Mouse (Mus musculus): ENCODE data around the gene Gm20388. TPM values are rescaled to one million over a fixed set of nuclear protein-coding genes. Genes with fewer than 3 reads are reported as not detected.

Gene Gm20388
- polyA plus RNA-seq, 1 experiment from 2014 or later: 3.6 TPM

- peaks cover 3% of the 10 kb centered on the region for H3K9me3 ChIP-seq
- no peaks in the 10 kb centered on the region for H3K36me3 ChIP-seq (replicated peaks)
- WGBS: 1% methylated on average over 44 of the region's 44 CpGs
- DNase-seq (ENCODE audit: low spot score): peak; percentile 46
- H3K27ac ChIP-seq (replicated peaks): peak overlapping the region; percentile 67; the same call in 1 of the 2 replicates
- H3K27me3 ChIP-seq (replicated peaks; ENCODE audit: low read depth, poor library complexity, severe bottlenecking): peaks cover 82% of the 10 kb centered on the region
- peak overlapping the region; percentile 74 for H3K4me3 ChIP-seq
- H3K4me1 ChIP-seq: peaks cover 39% of the 10 kb centered on the region
Observed at GRCm38 (mm10) chr8:120633665-120634271, 723.1 kb downstream of the Gm20388 start.

- peak; percentile 63 for DNase-seq (ENCODE audit: low spot score)
- peak overlapping the region; percentile 67; the same call in 1 of the 2 replicates for H3K27ac ChIP-seq (replicated peaks)
- under 1% methylated on average over 41 of the region's 42 CpGs for WGBS
Observed at GRCm38 (mm10) chr8:120634329-120634839, 723.7 kb downstream of the Gm20388 start.

GRCm38 (mm10) chr8:120641245-120641644 lies 730.6 kb downstream of the Gm20388 start:
- Histone ChIP-seq H3K4me3 (no peak overlapping the region), H3K36me3 (replicated peaks) (no peaks in the 10 kb centered on the region), H3K4me1 (peaks cover 7% of the 10 kb centered on the region), H3K9me3 (no peaks in the 10 kb centered on the region; the same call in 1 of the 2 replicates), H3K27me3 (replicated peaks; ENCODE audit: low read depth, poor library complexity, severe bottlenecking) (peaks cover 8% of the 10 kb centered on the region; the same call in 1 of the 2 replicates), H3K27ac (replicated peaks) (no peak overlapping the region)
- no peak for DNase-seq (ENCODE audit: low spot score)
- WGBS: 38% methylated on average over 8 of the region's 8 CpGs

More at GRCm38 (mm10) chr8:120634329-120634839, 723.7 kb downstream of the Gm20388 start:
- peak overlapping the region; percentile 74 for H3K4me3 ChIP-seq
- peaks cover 77% of the 10 kb centered on the region for H3K27me3 ChIP-seq (replicated peaks; ENCODE audit: low read depth, poor library complexity, severe bottlenecking)
- H3K36me3 ChIP-seq (replicated peaks): no peaks in the 10 kb centered on the region
- peaks cover 37% of the 10 kb centered on the region for H3K4me1 ChIP-seq
- peaks cover 3% of the 10 kb centered on the region for H3K9me3 ChIP-seq

GRCm38 (mm10) chr8:120642031-120642662 lies 731.5 kb downstream of the Gm20388 start:
- Histone ChIP-seq H3K27me3 (replicated peaks; ENCODE audit: low read depth, poor library complexity, severe bottlenecking) (no peaks in the 10 kb centered on the region; the same call in 1 of the 2 replicates), H3K9me3 (no peaks in the 10 kb centered on the region; the same call in 1 of the 2 replicates), H3K4me3 (no peak overlapping the region), H3K36me3 (replicated peaks) (no peaks in the 10 kb centered on the region), H3K27ac (replicated peaks) (no peak overlapping the region), H3K4me1 (peaks cover 7% of the 10 kb centered on the region)
- DNase-seq (ENCODE audit: low spot score): no peak
- WGBS: 80% methylated on average over 10 of the region's 10 CpGs

GRCm38 (mm10) chr8:120644663-120645062 lies 734.0 kb downstream of the Gm20388 start:
- WGBS: 89% methylated on average over 7 of the region's 7 CpGs
- no peak overlapping the region for H3K4me3 ChIP-seq
- DNase-seq (ENCODE audit: low spot score): no peak
- H3K4me1 ChIP-seq: peaks cover 19% of the 10 kb centered on the region
- H3K36me3 ChIP-seq (replicated peaks): no peaks in the 10 kb centered on the region; the same call in 1 of the 2 replicates
- H3K27ac ChIP-seq (replicated peaks): no peak overlapping the region
- no peaks in the 10 kb centered on the region; the same call in 1 of the 2 replicates for H3K27me3 ChIP-seq (replicated peaks; ENCODE audit: low read depth, poor library complexity, severe bottlenecking)
- H3K9me3 ChIP-seq: no peaks in the 10 kb centered on the region

GRCm38 (mm10) chr8:120647532-120647931 lies 736.9 kb downstream of the Gm20388 start, which contains the start of gene 1190005I06Rik:
TSS of gene 1190005I06Rik (minus strand) at chr8:120647632.
- no peak for DNase-seq (ENCODE audit: low spot score)
- WGBS: 38% methylated on average over 7 of the region's 7 CpGs
- Histone ChIP-seq H3K27ac (replicated peaks) (no peak within 1 kb of the TSS), H3K4me3 (no peak within 1 kb of the TSS), H3K9me3 (no peaks in the 10 kb centered on the region), H3K4me1 (peaks cover 12% of the 10 kb centered on the region), H3K27me3 (replicated peaks; ENCODE audit: low read depth, poor library complexity, severe bottlenecking) (no peaks in the 10 kb centered on the region), H3K36me3 (replicated peaks) (peaks cover 20% of the 10 kb centered on the region)

- WGBS: 90% methylated on average over 7 of the region's 7 CpGs
- DNase-seq (ENCODE audit: low spot score): no peak
- no peaks in the 10 kb centered on the region for H3K4me1 ChIP-seq
- H3K4me3 ChIP-seq: no peak overlapping the region
- H3K27me3 ChIP-seq (replicated peaks; ENCODE audit: low read depth, poor library complexity, severe bottlenecking): no peaks in the 10 kb centered on the region
- H3K9me3 ChIP-seq: no peaks in the 10 kb centered on the region
- no peak overlapping the region for H3K27ac ChIP-seq (replicated peaks)
- H3K36me3 ChIP-seq (replicated peaks): peaks cover 94% of the 10 kb centered on the region
Observed at GRCm38 (mm10) chr8:120656322-120657052, 745.8 kb downstream of the Gm20388 start.

- no peak for DNase-seq (ENCODE audit: low spot score)
- Histone ChIP-seq H3K4me1 (no peaks in the 10 kb centered on the region), H3K9me3 (no peaks in the 10 kb centered on the region), H3K27ac (replicated peaks) (no peak overlapping the region), H3K4me3 (no peak overlapping the region), H3K36me3 (replicated peaks) (peaks cover 88% of the 10 kb centered on the region), H3K27me3 (replicated peaks; ENCODE audit: low read depth, poor library complexity, severe bottlenecking) (no peaks in the 10 kb centered on the region)
- WGBS: 91% methylated on average over 8 of the region's 8 CpGs
Observed at GRCm38 (mm10) chr8:120657415-120657814, 746.8 kb downstream of the Gm20388 start.

GRCm38 (mm10) chr8:120664566-120664965 lies 753.9 kb downstream of the Gm20388 start:
- Histone ChIP-seq H3K9me3 (no peaks in the 10 kb centered on the region), H3K4me1 (peaks cover 41% of the 10 kb centered on the region), H3K4me3 (no peak overlapping the region), H3K27me3 (replicated peaks; ENCODE audit: low read depth, poor library complexity, severe bottlenecking) (no peaks in the 10 kb centered on the region), H3K27ac (replicated peaks) (no peak overlapping the region), H3K36me3 (replicated peaks) (peaks cover 43% of the 10 kb centered on the region)
- no peak for DNase-seq (ENCODE audit: low spot score)
- WGBS: 86% methylated on average over 6 of the region's 6 CpGs

- H3K27ac ChIP-seq (replicated peaks): 0 out of 2 replicates have a peak overlapping the region, but pooled peaks have one; percentile 93
- WGBS: 71% methylated on average over 3 of the region's 3 CpGs
- H3K27me3 ChIP-seq (replicated peaks; ENCODE audit: low read depth, poor library complexity, severe bottlenecking): no peaks in the 10 kb centered on the region
- peak overlapping the region; percentile 99 for H3K4me3 ChIP-seq
- H3K9me3 ChIP-seq: no peaks in the 10 kb centered on the region
- H3K36me3 ChIP-seq (replicated peaks): peaks cover 43% of the 10 kb centered on the region
- H3K4me1 ChIP-seq: peaks cover 50% of the 10 kb centered on the region
- DNase-seq (ENCODE audit: low spot score): no peak
Observed at GRCm38 (mm10) chr8:120665726-120666455, 755.2 kb downstream of the Gm20388 start.

- H3K4me3 ChIP-seq: peak overlapping the region; percentile 99
- H3K27ac ChIP-seq (replicated peaks): peak overlapping the region; percentile 93
- H3K27me3 ChIP-seq (replicated peaks; ENCODE audit: low read depth, poor library complexity, severe bottlenecking): no peaks in the 10 kb centered on the region
- WGBS: 1% methylated on average over 17 of the region's 17 CpGs
- peaks cover 50% of the 10 kb centered on the region for H3K36me3 ChIP-seq (replicated peaks)
- peak; percentile 36 for DNase-seq (ENCODE audit: low spot score)
- no peaks in the 10 kb centered on the region for H3K9me3 ChIP-seq
- H3K4me1 ChIP-seq: peaks cover 59% of the 10 kb centered on the region
Observed at GRCm38 (mm10) chr8:120666807-120667470, 756.3 kb downstream of the Gm20388 start.

Measured in embryonic facial prominence, embryonic 10.5 days (tissue).